Mouse (Mus musculus): ENCODE results near the gene Zbtb8a. TPM values are rescaled to one million over a fixed set of nuclear protein-coding genes. Genes with fewer than 3 reads are reported as not detected.
"Not testable (repeated sequence)": the region's sequence is repeated elsewhere in the genome, so short reads cannot be mapped to it uniquely, and the experiment has no call there.

Gene Zbtb8a
- 1 to 10 TPM; 4.4 to 5.3 TPM for polyA plus RNA-seq (2017; shearing (Covaris generic))

DNA sequence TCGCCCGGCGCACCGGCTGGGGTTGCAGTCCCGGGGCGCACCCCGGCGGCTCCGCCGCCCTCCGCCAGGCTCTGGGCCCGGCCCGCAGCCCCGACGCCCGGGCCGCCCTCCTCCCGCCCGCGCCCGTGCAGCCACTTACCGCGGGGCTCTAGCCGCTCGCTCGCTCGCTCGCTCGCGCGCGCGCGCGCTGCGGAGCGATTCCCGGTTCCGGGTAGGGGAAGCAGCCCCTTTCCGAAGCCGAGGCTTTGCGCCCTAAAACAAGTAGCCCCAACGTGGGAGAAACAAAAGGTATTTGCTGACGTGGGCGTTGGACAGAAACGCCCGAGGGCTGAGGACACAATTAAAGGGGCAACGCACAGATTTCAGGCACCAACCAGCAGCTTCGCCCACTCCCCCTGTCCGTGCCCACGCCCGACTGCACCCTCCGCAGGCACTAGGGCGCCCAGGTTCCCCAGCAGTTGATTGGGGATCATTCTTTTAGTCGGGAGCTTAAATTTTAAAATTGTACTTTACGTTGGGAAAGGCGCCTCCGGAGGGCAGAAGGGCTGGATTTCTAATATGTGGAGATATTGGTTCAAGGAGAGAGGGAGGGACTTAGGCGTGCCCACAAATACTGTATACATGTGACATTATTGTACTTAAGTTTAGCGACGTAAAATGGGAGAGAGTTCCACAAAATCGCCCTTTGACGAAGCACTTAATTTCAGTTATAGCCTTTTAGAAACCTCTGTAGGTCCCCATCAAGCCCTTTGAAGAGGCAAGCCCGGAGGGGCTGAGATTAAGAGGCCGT lies at the start of gene Zbtb8a:
Gene Zbtb8a (minus strand): TSS at position 516 of the 790 bp plus-strand sequence.
- peak; percentile 32 for ATAC-seq

DNA sequence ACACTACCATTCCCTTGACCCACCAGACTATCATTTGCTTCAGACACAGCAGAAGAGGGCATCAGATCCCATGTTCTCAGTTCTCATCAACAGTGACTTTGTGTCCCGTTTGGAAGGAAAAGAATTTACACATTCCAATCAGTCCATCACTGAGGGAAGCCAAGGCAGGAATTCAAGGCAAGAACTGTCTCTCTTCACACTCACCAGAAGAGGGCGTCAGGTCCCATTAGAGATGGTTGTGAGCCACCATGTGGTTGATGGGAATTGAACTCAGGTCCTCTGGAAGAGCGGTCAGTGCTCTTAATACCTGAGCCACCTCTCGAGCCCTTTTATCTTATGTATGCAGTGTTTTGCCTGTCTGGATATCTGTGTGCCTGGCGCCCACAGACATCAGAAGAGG lies 40.4 kb upstream of the Zbtb8a start:
- ATAC-seq, result no peak

DNA sequence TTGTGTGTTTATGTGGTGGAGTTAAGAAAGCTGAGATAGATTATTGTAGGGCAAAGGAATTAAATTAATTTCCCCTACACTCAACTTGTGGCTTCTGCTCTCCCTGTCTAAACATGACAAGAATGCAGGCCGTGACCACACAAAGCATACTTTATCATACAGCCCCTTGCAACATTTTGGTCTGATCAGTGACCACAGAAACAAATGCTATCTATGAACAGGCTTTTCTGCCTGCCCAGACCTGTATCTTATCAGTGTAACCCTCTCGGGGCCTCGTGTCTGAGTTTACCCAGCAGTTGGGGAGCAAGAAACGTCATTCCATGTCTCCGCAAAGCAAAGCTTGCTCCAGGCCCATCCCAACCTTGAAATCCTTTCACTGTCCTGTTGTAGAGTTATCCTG lies 38.6 kb upstream of the Zbtb8a start:
- no peak for ATAC-seq

DNA sequence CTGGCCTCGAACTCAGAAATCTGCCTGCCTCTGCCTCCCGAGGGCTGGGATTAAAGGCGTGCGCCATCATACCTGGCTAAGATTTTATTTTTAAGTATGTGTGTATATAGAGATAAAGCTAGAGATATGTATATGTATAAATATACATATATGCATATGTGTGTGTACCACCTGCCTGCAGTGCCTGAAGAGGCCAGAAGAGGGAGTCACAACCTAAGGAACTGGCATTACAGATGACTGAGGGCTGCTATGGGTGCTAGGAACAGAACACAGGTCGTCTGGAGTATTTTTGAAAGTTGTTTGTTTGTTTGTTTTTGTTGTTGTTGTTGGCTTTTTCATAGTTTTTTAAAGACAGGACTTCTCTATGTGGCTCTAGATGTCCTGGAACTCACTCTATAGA lies 38.0 kb upstream of the Zbtb8a start:
- ATAC-seq, result no peak

DNA sequence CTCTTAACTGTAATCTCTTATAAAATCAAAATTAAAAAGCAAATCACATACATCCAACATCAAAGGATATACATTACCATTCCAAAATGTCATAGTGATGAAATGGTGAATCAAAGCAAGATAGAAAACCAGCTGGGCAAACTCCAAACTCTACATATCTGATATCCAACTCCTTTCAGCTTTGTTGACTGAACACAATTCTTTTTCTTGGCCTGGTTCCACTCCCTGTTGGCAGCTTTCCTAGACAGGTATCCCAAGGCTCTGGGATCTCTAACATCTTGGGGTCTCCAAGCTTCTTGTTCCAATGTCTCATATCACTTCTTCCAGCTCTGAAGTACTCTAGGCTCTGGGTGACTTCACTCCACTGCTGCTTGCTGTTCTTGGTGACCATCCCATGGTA lies 33.1 kb upstream of the Zbtb8a start:
- no peak for ATAC-seq

DNA sequence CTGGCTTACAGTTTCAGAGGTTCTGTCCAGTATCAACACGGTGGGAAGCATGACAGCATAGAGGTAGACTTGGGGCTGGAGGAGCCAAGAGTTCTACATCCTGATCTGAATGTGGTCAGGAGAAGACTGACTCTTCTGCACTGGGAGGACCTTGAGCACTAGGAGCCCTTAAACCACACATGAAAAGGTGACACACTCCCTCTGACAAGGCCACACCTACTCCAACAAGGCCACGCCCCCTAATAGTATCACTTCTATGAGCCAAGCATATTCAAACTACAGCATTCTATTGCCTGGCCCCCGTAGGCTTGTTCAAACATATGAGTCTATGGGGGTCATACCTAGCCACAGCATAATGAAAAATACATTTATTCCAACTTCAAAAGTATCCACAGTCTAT lies 32.6 kb upstream of the Zbtb8a start:
- not testable (repeated sequence) for ATAC-seq

DNA sequence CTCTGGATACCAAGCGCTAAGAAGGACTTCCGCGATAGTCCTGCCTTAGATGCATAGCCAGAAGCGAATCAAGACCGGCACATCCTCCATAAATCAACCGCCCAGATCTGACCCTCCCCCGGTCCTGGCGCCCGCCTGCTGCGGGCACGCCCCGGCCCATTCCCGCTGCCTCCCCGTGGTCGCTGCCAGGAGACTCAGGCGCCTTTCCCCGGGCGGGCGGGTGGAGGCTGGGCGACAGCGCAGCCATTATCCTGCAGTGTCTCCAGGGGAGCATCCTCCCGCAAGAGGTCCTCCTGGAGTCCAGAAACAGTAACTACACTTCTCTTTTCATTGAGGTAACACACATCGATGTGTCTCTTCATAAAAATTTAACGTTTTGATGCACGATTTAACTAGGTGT lies 28.5 kb upstream of the Zbtb8a start:
- ATAC-seq, result peak; percentile 83

DNA sequence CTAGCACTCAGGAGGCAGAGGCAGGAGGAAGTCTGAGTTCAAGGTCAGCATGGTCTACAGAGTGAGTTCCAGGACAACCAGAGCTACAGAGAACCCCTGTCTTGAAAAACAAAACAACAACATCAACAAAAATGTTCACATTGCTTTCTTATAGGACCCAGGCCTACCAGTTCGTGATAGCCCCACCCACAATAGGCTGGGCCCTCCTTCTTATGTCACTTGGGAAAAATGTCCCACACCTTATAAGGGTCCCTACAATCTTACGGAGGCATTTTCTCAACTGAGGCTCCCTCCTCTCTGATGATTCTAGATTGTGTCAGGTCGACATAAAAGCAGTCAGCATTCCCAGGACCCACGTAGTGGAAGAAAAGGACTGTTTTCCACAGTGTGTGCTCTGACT lies 21.9 kb upstream of the Zbtb8a start:
- no peak for ATAC-seq

DNA sequence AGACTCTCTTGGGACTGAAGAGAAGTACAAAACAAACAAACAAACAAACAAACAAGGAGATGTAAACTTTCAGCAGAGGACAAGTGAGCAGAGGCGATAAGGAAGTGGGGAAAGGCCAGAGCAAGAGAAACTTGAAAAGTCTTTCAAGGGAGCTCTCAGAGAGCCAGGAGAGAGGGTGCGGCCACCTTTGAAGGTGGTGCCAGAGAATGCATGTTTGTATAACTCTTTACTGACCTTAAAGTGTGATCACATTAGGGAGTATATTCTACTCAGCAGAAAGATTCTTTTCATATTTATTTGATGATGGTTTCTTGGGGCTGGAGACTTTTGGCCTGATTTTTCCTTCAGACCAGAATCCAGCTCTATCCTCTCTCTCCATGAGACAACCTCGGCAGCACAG lies 19.0 kb upstream of the Zbtb8a start:
- ATAC-seq, result no peak

DNA sequence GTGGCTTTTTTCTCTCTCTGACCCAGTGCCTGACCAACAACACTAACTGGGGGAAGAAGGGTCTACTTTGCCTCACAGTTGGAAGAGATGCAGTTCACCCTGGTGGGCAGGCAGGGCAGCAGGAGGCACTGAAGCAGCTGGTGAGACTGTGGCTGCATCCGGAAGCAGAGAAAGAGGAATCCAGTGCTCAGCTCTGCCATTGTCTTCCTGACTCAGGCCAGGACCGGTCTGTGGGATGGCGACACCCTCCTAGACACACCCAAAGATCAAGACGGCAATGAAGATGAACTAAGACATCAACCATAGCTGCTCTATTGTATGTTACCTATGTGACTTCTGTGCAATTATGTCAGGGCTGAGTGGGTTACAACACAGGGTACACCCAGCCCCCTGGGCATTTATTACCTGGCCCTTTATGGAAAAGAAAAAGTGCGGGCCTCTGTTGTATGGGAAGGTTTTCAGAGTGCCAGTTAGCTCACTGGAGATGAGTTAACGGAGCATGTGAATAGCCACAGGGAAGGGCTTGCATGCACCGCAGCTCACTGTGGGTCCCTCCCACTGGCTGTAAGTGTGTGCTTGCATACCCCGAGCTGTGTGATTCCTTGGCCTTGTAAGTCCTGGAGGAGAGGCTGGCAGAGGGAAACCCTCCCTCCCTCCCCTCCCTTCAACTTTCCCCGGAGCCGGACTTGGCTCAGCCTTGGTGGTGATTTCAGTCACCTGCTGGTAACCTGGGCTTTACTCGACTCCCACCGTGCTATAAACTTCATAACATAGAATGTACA lies 16.4 kb upstream of the Zbtb8a start:
- no peak for ATAC-seq

DNA sequence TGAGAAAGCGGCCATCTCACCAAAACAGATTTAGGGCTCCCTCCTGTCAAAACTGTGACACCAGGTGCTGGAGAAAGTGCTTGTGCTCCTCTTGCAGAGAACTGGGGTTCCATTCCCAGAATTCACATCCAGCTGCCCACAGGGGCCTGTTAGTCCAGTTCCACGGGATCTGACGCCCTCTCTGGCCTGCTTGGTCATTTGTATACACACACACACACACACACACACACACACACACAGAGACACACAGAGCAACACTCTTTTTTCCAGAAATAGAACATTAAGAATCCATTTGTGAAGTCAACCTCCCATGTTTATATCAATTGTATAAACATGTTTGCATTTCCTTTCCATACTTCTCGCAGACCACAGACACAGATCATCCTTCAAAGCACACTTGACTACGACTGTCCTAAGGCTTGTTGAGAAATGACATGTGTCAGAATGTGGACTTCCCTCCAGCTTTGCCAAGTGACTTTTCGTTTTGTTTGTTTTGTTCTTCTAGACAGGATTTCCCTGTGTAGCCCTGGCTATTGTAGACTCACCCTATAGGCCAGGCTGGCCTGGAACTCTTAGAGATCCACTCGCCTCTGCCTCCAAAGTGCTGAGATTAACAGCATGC lies 13.1 kb upstream of the Zbtb8a start:
- ATAC-seq, result no peak

DNA sequence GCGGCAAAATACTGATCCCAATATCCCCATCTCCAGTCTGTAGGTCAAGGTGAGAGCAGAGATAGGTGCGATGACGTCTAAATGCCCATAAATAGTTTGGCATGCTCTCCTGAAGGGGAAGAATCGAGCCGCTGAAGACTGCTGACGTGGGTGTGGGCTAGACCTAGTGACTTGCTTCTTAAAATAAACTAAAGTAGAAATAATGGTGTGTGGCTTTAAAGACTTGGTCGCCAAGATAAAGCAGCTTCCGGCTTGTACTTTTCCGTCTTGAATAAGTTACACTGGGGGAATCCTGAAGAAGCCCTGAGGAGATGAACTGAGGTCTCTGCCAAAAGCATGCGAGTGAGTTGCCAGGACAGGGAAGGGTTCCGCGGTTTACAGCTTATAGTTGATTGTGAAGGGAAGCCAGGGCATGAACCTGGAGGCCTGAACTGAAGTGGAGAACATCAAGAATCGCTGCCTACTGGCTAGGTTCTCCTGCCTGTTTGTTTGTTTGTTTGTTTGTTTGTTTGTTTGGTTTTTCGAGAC lies 12.4 kb upstream of the Zbtb8a start:
- ATAC-seq, result no peak

DNA sequence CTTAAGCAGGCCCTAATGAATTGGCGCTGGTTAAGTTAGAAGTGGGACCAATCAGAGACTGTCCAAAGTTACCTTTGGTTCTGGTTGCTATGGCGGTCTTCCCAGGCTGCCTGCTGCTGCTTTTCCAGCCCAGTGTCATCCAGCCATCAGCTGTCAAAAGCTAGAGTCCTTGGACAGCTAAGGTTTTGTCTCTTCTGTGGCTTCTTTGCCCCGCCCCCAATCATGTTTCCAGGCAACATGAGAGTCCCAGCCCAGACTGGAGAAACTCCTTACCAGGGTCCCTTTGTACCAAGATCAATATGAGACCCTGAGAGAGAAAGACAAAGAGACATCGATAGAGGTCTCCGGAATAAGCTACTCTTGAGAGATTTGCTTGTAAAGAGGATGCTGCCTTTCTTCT lies 10.5 kb upstream of the Zbtb8a start:
- no peak for ATAC-seq

DNA sequence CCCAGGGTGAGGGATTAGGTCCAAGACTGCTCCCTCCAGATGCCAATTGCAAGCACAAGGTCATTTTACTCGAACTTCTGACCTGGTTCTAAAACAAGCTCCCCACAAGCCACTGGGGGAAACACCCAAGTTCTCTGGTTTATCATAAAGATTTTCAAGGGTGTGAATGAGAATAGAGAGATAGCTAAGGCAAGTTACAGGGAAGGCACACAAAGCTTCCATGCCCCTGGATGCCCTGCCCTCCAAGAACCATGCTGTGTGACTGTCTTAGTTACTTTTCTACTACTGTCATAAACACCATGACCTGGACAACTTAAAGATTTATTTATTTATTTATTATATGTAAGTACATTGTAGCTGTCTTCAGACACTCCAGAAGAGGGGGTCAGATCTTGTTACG lies 9.1 kb upstream of the Zbtb8a start:
- no peak for ATAC-seq

DNA sequence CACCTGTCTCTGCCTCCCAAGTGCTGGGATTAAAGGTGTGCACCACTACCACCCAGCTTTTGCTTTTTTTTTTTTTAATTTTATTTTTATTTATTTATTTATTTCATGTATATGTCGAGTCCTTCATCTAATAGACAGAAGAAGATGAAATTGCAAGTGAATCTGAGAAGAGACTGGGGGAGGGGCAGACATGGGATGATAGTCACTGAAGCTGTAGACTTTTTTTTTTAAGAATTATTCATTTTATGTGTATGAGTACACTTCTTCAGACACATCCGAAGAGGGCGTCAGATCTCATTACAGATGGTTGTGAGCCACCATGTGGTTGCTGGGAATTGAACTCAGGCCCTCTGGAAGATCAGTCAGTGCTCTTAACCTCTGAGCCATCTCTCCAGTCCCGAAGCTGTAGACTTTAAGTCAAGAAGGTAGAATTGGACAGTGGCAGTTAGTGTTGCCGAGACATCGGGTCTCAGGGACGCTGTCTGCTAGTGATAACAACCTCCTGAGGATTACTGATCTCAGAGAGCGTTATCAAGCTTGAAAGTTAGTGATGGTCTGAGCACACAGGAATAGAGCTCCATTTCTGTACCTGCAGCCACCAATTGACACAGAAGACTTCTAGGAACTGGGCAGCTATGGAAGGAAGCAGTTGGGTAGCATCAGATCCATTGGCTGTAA lies 8.5 kb upstream of the Zbtb8a start:
- ATAC-seq, result no peak

DNA sequence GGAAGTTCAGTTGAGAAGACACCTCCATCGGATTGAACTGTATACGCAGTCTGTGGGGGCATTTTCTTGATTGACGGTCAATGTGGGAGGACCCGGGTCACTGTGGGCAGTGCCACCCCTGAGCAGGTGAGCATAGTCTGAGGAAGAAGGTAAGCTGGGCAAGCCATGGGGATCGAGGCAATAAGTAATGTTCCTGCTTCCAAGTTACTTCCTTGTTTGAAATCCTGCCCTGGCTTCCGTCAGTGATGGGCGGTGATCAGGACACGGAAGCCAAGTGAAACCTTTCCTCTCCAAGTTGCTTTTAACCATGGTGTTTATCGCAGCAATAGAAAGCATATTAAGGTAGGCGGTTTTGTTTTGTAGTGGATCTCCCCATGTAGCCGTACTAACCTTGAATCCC lies 7.8 kb upstream of the Zbtb8a start:
- ATAC-seq, result no peak

DNA sequence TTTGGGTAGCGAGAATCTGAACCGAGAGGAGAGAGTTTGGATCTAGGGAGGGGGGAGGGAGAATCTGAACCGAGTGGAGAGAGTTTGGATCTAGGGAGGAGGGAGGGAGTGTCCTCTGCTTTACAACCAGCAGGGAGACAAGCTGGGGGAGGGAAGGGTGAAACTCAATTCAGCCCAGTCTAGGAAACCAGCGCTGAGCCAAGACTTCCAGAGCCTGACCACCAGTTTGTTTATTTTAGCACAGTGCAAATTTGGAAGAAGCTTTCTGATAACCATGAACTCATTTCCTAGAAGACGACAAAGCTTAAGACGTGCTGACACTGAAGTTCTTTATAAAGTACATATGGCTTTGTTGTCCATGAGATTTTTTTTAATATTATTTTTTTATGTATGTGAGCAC lies 6.5 kb upstream of the Zbtb8a start:
- no peak for ATAC-seq

DNA sequence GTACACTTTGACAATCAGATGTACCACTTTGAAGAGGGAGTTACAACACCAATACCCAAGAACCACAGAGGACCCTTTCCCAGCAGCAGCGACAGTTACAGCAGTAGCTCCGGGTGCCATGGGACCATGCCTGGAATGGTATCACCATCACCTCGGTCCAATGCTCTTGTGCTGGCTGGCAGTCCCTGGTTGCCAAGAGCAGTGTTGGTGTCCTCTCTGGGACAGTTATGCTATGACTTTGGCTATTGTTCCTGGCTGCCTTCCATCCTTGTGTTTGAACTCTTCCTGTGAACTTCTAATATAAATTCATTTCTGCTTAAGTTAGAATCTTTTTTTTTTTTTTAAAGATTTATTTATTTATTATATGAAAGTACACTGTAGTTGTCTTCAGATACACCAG lies 5.7 kb upstream of the Zbtb8a start:
- ATAC-seq, result no peak

DNA sequence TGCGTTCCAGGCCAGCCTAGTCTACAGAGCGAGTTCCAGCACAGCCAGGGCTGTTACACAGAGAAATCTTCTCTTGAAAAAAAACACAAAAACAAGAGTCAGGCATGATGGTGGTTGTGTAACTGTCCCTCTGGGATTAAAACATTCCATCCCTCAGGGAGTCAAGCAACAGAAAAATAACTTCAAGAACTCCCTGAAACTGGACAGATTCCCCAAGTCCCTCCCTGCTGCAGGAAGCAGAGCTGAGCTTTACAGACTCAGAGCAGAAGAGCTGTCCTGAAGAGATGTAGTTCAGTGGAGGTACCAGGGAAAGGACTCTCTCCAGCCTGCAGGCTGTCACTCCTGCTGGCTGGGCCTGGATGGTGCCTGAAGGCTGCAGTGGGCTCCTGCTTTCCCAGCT lies 4.6 kb upstream of the Zbtb8a start:
- no peak for ATAC-seq

DNA sequence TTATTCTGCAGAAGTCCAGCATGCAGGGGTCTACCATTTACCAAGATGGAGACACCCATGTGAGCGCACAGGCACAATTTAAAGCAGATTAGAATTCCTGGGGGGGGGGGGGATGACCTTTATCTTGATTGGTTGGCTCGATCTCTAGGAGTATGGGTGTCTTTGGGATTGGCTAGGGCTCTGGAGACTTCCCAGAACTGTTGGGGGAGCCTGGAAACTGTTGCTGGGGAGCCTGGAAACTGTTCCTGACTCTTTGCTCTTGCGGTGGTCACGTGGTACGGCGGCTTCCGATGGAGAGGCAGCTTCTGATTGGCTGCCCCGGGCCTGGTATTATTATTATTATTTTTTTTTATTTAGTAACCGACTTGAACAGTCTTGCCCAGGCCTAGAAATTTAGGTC lies 4.1 kb upstream of the Zbtb8a start:
- ATAC-seq, result no peak

DNA sequence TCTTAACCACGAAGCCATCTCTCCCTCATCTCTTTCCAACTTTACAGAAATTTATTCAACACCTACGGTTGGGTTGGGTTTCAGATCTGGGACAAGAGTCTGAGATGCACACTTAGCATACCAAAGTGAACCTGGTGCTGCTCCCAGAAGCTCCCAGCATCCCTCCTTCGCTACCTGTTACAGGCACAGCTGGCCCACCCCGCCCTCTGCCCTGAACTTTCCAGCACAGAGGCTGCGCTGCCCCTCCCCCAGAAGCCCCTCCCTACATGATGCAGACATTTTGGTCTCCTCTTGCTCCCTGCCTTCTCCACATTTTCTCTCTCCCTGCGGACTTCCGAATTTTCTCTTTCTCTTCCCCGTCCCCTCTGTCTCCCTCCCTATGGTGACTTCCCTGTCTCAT lies 3.2 kb upstream of the Zbtb8a start:
- no peak for ATAC-seq

DNA sequence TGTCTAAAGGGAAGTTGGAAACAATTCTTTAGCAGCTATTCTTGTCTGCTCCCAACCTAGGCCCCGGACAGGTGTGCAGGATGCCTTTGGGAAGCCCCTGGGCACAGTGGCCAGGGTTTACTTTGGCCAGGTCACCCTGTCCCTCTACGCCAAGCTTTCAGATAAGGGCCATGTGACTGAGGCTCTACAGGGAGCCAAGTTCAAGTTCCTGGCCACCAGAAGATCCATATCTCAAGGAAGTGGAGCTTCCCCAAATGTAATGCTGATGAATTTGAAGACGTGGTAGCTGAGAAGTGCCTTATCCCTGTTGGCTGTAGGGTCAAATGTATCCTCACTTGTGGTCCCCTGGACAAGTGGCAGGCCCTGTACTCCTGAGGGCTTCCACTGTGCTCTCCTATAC lies 1.9 kb upstream of the Zbtb8a start:
- ATAC-seq, result no peak

DNA sequence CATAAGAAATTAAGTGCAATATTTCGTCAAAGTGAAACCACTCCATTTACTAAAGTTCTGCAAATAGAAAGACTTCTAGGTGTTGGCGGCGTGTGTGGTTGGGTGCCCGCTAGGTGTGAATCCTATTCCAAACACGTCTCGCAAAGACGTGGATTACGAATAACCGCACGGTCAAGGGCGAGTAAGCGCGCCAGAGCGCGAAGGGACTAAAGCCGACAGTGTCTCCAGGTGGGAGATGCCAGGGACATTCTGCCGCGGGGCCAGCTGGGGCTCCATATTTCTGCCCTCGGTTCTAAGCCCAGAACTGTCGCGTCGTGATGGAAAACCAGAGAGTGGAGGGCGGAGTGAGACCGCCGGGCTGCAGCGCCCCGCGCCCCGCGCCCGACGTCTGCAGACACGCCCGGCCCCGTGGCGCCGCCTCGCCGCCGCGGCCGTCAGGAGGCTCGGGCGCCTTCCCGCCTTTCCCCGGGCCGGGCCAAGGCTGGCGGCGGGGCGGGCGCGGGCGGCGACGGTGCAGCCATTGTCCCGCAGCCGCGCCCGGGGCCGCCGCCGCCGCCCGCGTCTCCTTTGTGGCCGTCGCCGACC lies 863 bp downstream of the Zbtb8a start:
- peak; percentile 43 for ATAC-seq

Data from activated CD4-positive, CD25-positive, alpha-beta regulatory T cell, adult 4 months (primary cell).